Mouse (Mus musculus) embryonic facial prominence, embryonic 13.5 days (tissue): ENCODE data around the gene Alpi. TPM values are rescaled to one million over a fixed set of nuclear protein-coding genes. Genes with fewer than 3 reads are reported as not detected.

Experiments
- ATAC-seq: fragments of 200-750 bp; cut with Nextera tagmentation; 2 replicates; pipeline ENCODE4 v1.8.0; 2017; ENCODE audit warnings: low read depth; ENCODE audit not compliant: insufficient number of reproducible peaks, insufficient read depth, low FRiP score, low TSS enrichment
- H3K27ac ChIP-seq: fragments of 300-500 bp; sonication (generic); 2 replicates; pipeline ENCODE4 v1.5.1; 2015; ENCODE audit warnings: moderate library complexity, mild to moderate bottlenecking, inconsistent platforms
- H3K27me3 ChIP-seq: fragments of 300-500 bp; sonication (generic); 2 replicates; pipeline ENCODE4 v1.6.1; 2015; ENCODE audit warnings: mild to moderate bottlenecking, inconsistent platforms
- H3K36me3 ChIP-seq: fragments of 300-500 bp; sonication (generic); 2 replicates; pipeline ENCODE4 v1.6.1; 2015; ENCODE audit warnings: mild to moderate bottlenecking, inconsistent platforms
- H3K4me1 ChIP-seq: fragments of 300-500 bp; sonication (generic); 2 replicates; pipeline ENCODE4 v1.6.1; 2015; ENCODE audit warnings: inconsistent platforms
- H3K4me2 ChIP-seq: fragments of 300-500 bp; sonication (generic); 2 replicates; pipeline ENCODE4 v1.6.1; 2015; ENCODE audit warnings: moderate library complexity, mild to moderate bottlenecking, inconsistent platforms
- H3K4me3 ChIP-seq: fragments of 300-500 bp; sonication (generic); 2 replicates; pipeline ENCODE4 v1.5.1; 2015; ENCODE audit warnings: mild to moderate bottlenecking, inconsistent platforms
- H3K9ac ChIP-seq: fragments of 300-500 bp; sonication (generic); 2 replicates; pipeline ENCODE4 v1.6.1; 2015; ENCODE audit warnings: mild to moderate bottlenecking, inconsistent platforms
- H3K9me3 ChIP-seq: fragments of 300-500 bp; sonication (generic); 2 replicates; pipeline ENCODE4 v1.6.1; 2016; ENCODE audit warnings: inconsistent platforms
- WGBS: fragments of 180-500 bp; shearing (Covaris S2); methylation state at CpG from one replicate; pipeline ENCODE4 v1.1.7; 2015; ENCODE audit warnings: mixed read lengths; 5-methylcytosine and 5-hydroxymethylcytosine counted together
- polyA plus RNA-seq: library from polyadenylated mRNA; unstranded; fragments of >200 nt; fragmentation: Nextera tagmentation; extraction: Ambion mirVana; gene quantifications from 2 replicates; pipeline ENCODE4 v1.2.1, GENCODE M21; 2015

The Alpi gene
- polyA plus RNA-seq, 1 experiment from 2014 or later, result not detected

DNA sequence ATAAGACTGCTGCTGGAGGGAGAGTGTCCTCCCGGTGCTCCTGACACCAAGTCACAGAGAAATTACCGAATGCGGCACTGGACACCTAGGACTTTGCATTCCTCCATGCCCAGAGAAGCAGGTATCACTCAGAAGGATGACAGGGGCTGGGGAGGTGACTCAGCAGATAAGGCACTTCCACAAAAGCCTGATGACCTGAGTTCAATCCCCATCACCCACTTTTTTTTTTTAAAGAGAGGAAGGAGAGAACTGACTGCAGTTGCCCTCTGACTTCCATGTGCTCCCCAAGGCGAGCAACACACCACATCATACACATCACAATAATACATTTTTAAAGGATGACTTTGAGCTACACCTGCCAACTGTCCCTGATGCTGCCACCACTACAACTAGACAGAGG is 44.3 kb downstream of the Alpi start:
- no peak for ATAC-seq
- Histone ChIP-seq H3K4me1 (peaks cover 10% of the 10 kb centered on the region), H3K9me3 (no peaks in the 10 kb centered on the region), H3K27ac (no peak overlapping the region), H3K4me2 (no peak overlapping the region), H3K36me3 (0 out of 2 replicates have a peak, but pooled peaks cover 10% of the 10 kb centered on the region), H3K27me3 (no peaks in the 10 kb centered on the region), H3K4me3 (no peak overlapping the region), H3K9ac (no peak overlapping the region)
- WGBS, result 79% methylated on average over 4 of the region's 4 CpGs

DNA sequence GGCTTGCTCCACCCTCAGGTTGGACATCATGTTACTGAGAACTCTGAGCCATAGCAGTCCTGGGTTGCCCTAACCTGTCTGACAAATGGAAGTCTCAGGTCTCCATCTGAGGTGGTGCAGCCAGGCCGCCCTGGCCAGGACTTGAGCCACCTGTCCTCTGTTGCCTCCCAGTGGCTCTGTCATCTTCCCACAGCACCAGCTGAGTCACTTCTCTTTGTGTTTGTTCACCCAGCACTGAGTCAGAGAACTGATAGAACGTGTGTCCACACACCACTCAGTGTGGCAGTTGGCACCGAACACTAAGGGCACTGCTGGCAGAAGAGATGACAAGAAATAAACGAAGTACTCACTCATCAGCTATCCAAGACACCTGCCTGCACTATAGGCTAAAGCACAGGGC is 50.0 kb downstream of the Alpi start:
- peaks cover 52% of the 10 kb centered on the region for H3K36me3 ChIP-seq
- H3K9me3 ChIP-seq, result no peaks in the 10 kb centered on the region
- no peak for ATAC-seq
- H3K4me2 ChIP-seq, result no peak overlapping the region
- H3K9ac ChIP-seq, result no peak overlapping the region
- no peak overlapping the region for H3K4me3 ChIP-seq
- no peaks in the 10 kb centered on the region for H3K27me3 ChIP-seq
- H3K27ac ChIP-seq, result no peak overlapping the region
- 84% methylated on average over 4 of the region's 4 CpGs for WGBS
- peaks cover 7% of the 10 kb centered on the region for H3K4me1 ChIP-seq

DNA sequence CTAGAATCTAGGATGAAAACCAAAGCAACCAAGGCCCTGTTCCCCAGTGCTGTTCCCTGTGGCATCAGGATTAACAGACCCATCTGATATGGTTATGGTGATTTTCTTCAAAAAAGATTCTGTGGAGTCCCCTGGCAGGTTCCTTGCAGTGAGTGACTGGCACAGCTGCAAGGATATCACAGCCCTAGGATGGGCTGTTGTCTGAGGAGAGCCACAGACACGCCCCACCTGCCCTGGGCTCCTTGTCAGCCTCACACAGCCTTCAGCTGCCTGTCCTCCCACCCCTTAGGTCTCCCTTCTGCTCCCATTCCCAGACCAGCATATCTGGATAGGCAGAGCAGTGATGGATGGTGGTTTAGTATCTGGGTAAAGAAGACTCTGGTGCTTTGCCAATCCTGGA is 50.7 kb downstream of the Alpi start:
- ATAC-seq, result no peak
- no peaks in the 10 kb centered on the region for H3K9me3 ChIP-seq
- WGBS, result 76% methylated on average over 1 of the region's 1 CpGs
- H3K27ac ChIP-seq, result no peak overlapping the region
- H3K4me1 ChIP-seq, result peaks cover 6% of the 10 kb centered on the region
- H3K9ac ChIP-seq, result no peak overlapping the region
- H3K4me2 ChIP-seq, result no peak overlapping the region
- no peak overlapping the region for H3K4me3 ChIP-seq
- H3K36me3 ChIP-seq, result peaks cover 59% of the 10 kb centered on the region
- H3K27me3 ChIP-seq, result no peaks in the 10 kb centered on the region

GRCm38 (mm10) chr1:87050072-87050471 is 51.3 kb downstream of the Alpi start:
- no peak overlapping the region for H3K4me3 ChIP-seq
- no peak overlapping the region for H3K4me2 ChIP-seq
- peaks cover 2% of the 10 kb centered on the region for H3K4me1 ChIP-seq
- H3K36me3 ChIP-seq, result peaks cover 65% of the 10 kb centered on the region
- H3K27ac ChIP-seq, result no peak overlapping the region
- 66% methylated on average over 3 of the region's 3 CpGs for WGBS
- H3K9ac ChIP-seq, result no peak overlapping the region
- ATAC-seq, result no peak
- H3K9me3 ChIP-seq, result no peaks in the 10 kb centered on the region
- no peaks in the 10 kb centered on the region for H3K27me3 ChIP-seq

Other genes starting within 250 kb of the Alpi start
- gene Alppl2, start 11.7 kb downstream of the Alpi start, polyA plus RNA-seq, result not detected in 2 replicates
- gene Akp3, start 23.4 kb upstream of the Alpi start, polyA plus RNA-seq, result not detected in 2 replicates
- 0.81 and 0.90 TPM in 2 replicates for gene Ecel1, start 54.9 kb upstream of the Alpi start, polyA plus RNA-seq
- gene Prss56, start 81.7 kb upstream of the Alpi start, polyA plus RNA-seq, result not detected in 2 replicates
- gene Chrnd, start 89.0 kb upstream of the Alpi start, polyA plus RNA-seq, result 0.87 and 1.0 TPM in 2 replicates
- gene Chrng, start 103.1 kb upstream of the Alpi start, polyA plus RNA-seq, result 2.9 and 3.0 TPM in 2 replicates
- gene Eif4e2, start 112.3 kb upstream of the Alpi start, polyA plus RNA-seq, result 167 and 170 TPM in 2 replicates
- 0.86 and 1.2 TPM in 2 replicates for gene Efhd1, start 162.8 kb upstream of the Alpi start, polyA plus RNA-seq
- 66.8 TPM in 2 replicates for gene Gigyf2, start 225.4 kb upstream of the Alpi start, polyA plus RNA-seq